21 mouse cellular contexts compared by ENCODE assay signal in the genomic region with DNA sequence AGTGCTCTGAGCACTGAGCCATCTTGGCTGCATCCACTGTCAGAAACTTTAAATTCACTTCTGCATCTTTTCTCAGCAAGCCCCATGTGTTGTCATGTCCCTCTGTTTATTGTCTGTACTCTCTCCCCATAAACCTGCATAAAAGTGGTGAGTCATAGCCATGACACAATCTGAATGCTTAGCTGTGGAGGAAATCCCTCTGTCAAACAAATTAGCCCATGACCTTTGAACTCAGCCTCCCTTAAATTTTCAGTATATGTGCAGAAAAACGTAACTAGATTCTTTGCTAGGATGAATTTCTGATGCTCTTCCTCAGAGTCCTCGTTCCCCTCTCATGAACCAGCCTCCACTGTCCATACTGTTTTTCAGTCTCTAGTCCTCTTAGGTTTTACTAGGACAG.
"Had no signal": no experiment of that assay in that cellular context is flagged by ENCODE, and none has a peak within 500 bp of the region (broad histone marks: within the 10 kb centered on the region; RNA-seq: fewer than 3 reads in every experiment).

No protein-coding gene starts in this region.

- DNase-seq: kidney, adult 11 months; kidney, adult 9 months; kidney, postnatal 10 days; kidney, postnatal 4 days; layer of hippocampus, adult 9-11 months; liver; lung, adult 18-20 months; midbrain, embryonic 14.5 days; retina, postnatal 1 day; thymus, adult 18-20 months; thymus, postnatal 36 days had no signal

- H3K27me3 ChIP-seq: liver, embryonic 12.5 days; liver, embryonic 15.5 days; neural tube, embryonic 13.5 days had no signal

- H3K9me3 ChIP-seq: limb, embryonic 10.5 days; limb, embryonic 13.5 days; liver, embryonic 12.5 days; liver, embryonic 15.5 days; neural tube, embryonic 13.5 days had no signal

- ATAC-seq: hindbrain, postnatal 0 days; inflammation-experienced regulatory T-cells, adult 6 months; liver, embryonic 12.5 days had no signal

- H3K9ac ChIP-seq: limb, embryonic 13.5 days; liver, embryonic 12.5 days; liver, embryonic 15.5 days; neural tube, embryonic 13.5 days had no signal

- H3K27ac ChIP-seq: hindbrain, postnatal 0 days; layer of hippocampus, adult 2 months; limb, embryonic 10.5 days; limb, embryonic 13.5 days; liver, embryonic 12.5 days; liver, embryonic 15.5 days; macrophage; neural tube, embryonic 13.5 days had no signal

- H3K4me1 ChIP-seq: limb, embryonic 13.5 days; liver, embryonic 12.5 days; liver, embryonic 15.5 days had no signal

- H3K4me2 ChIP-seq: limb, embryonic 13.5 days; liver, embryonic 12.5 days; liver, embryonic 15.5 days; midbrain, embryonic 11.5 days; neural tube, embryonic 13.5 days had no signal

- H3K4me3 ChIP-seq: layer of hippocampus, adult 2 months; limb, embryonic 10.5 days; limb, embryonic 13.5 days; liver, embryonic 12.5 days; liver, embryonic 15.5 days; neural tube, embryonic 13.5 days had no signal

- H3K36me3 ChIP-seq: limb, embryonic 10.5 days; limb, embryonic 13.5 days; liver, embryonic 12.5 days; liver, embryonic 15.5 days; neural tube, embryonic 13.5 days had no signal
